Mouse (Mus musculus) thymus, postnatal 0 days (tissue): Measurements from ENCODE around the gene Phospho2. TPM values are rescaled to one million over a fixed set of nuclear protein-coding genes. Genes with fewer than 3 reads are reported as not detected.
"Not testable (repeated sequence)": the region's sequence is repeated elsewhere in the genome, so short reads cannot be mapped to it uniquely, and the experiment has no call there.

Experiments used
- DNase-seq: peaks from one replicate; pipeline ENCODE4 v3.0.0-alpha.2; 2015; ENCODE audit warnings: low spot score
- polyA plus RNA-seq: library from polyadenylated mRNA; unstranded; fragments of >200 nt; fragmentation: Nextera tagmentation; extraction: Ambion mirVana; gene quantifications from 2 replicates; pipeline ENCODE4 v1.2.1, GENCODE M21; 2015

Gene Phospho2
- polyA plus RNA-seq = 36.2 and 38.6 TPM in 2 replicates

GRCm38 (mm10) chr2:69789429-69790069 lies at the start of gene Phospho2, which contains the start of gene Ccdc173:
Gene Phospho2 (plus strand): TSS chr2:69789623.
Gene Ccdc173 (minus strand): TSS chr2:69789575.
- peak; percentile 98 for DNase-seq

GRCm38 (mm10) chr2:69745091-69745490 lies 44.3 kb upstream of the Phospho2 start:
- no peak for DNase-seq

GRCm38 (mm10) chr2:69760980-69761379 lies 28.4 kb upstream of the Phospho2 start:
- no peak for DNase-seq

- DNase-seq = no peak
Observed at GRCm38 (mm10) chr2:69763340-69763739, 26.1 kb upstream of the Phospho2 start.

GRCm38 (mm10) chr2:69764716-69765115 lies 24.7 kb upstream of the Phospho2 start:
- DNase-seq = no peak

GRCm38 (mm10) chr2:69773331-69773730 lies 16.1 kb upstream of the Phospho2 start:
- no peak for DNase-seq

GRCm38 (mm10) chr2:69777985-69778835 lies 11.2 kb upstream of the Phospho2 start:
- DNase-seq = peak; percentile 44

- DNase-seq = peak; percentile 73
Observed at GRCm38 (mm10) chr2:69778836-69779177, 10.6 kb upstream of the Phospho2 start.

- DNase-seq = no peak
Observed at GRCm38 (mm10) chr2:69788974-69789373, 449 bp upstream of the Phospho2 start.

GRCm38 (mm10) chr2:69790285-69790684 lies 862 bp downstream of the Phospho2 start:
- DNase-seq = peak; percentile 85

GRCm38 (mm10) chr2:69790722-69791121 lies 1.3 kb downstream of the Phospho2 start:
- no peak for DNase-seq

- DNase-seq = peak; percentile 80
Observed at GRCm38 (mm10) chr2:69802911-69803312, 13.5 kb downstream of the Phospho2 start.

GRCm38 (mm10) chr2:69803756-69804155 lies 14.3 kb downstream of the Phospho2 start:
- no peak for DNase-seq

GRCm38 (mm10) chr2:69804663-69805062 lies 15.2 kb downstream of the Phospho2 start:
- not testable (repeated sequence) for DNase-seq

GRCm38 (mm10) chr2:69810169-69810568 lies 20.7 kb downstream of the Phospho2 start:
- no peak for DNase-seq

- not testable (repeated sequence) for DNase-seq
Observed at GRCm38 (mm10) chr2:69811349-69811748, 21.9 kb downstream of the Phospho2 start.

- DNase-seq = no peak
Observed at GRCm38 (mm10) chr2:69816575-69816974, 27.2 kb downstream of the Phospho2 start.

- DNase-seq = no peak
Observed at GRCm38 (mm10) chr2:69818350-69819085, 29.1 kb downstream of the Phospho2 start.

- DNase-seq = no peak
Observed at GRCm38 (mm10) chr2:69820201-69820600, 30.8 kb downstream of the Phospho2 start.

- DNase-seq = peak; percentile 18
Observed at GRCm38 (mm10) chr2:69821711-69822110, 32.3 kb downstream of the Phospho2 start, which contains the start of gene Klhl23. Gene Klhl23 (plus strand): TSS chr2:69821944.

- DNase-seq = peak; percentile 33
Observed at GRCm38 (mm10) chr2:69822361-69823128, 33.1 kb downstream of the Phospho2 start.
